Mouse (Mus musculus) midbrain, embryonic 12.5 days (tissue): Measurements from ENCODE around the gene Pacs2. TPM values are rescaled to one million over a fixed set of nuclear protein-coding genes. Genes with fewer than 3 reads are reported as not detected.

Experiments
- ATAC-seq: fragments of 200-750 bp; cut with Nextera tagmentation; 2 replicates; pipeline ENCODE4 v1.8.0; 2017; ENCODE audit warnings: low read depth, moderate TSS enrichment, moderate library complexity; ENCODE audit not compliant: low FRiP score
- H3K27ac ChIP-seq: fragments of 300-500 bp; sonication (generic); replicated peaks from 2 replicates; pipeline ENCODE4 v1.5.1; 2016; ENCODE audit warnings: mild to moderate bottlenecking
- H3K27me3 ChIP-seq: fragments of 300-500 bp; sonication (generic); 2 replicates; pipeline ENCODE4 v1.6.1; 2016; ENCODE audit warnings: mild to moderate bottlenecking
- H3K36me3 ChIP-seq: fragments of 300-500 bp; sonication (generic); 2 replicates; pipeline ENCODE4 v1.6.1; 2016
- H3K4me1 ChIP-seq: fragments of 300-500 bp; sonication (generic); 2 replicates; pipeline ENCODE4 v1.6.1; 2016
- H3K4me2 ChIP-seq: fragments of 300-500 bp; sonication (generic); replicated peaks from 2 replicates; pipeline ENCODE4 v1.6.1; 2016; ENCODE audit warnings: mild to moderate bottlenecking, moderate library complexity
- H3K4me3 ChIP-seq: fragments of 300-500 bp; sonication (generic); 2 replicates; pipeline ENCODE4 v1.5.1; 2016; ENCODE audit warnings: mild to moderate bottlenecking
- H3K9ac ChIP-seq: fragments of 300-500 bp; sonication (generic); replicated peaks from 2 replicates; pipeline ENCODE4 v1.6.1; 2016; ENCODE audit warnings: mild to moderate bottlenecking, moderate library complexity
- H3K9me3 ChIP-seq: fragments of 300-500 bp; sonication (generic); 2 replicates; pipeline ENCODE4 v1.6.1; 2016; ENCODE audit warnings: mild to moderate bottlenecking
- WGBS: fragments of 180-500 bp; shearing (Covaris S2); methylation state at CpG from one replicate; pipeline ENCODE4 v1.1.7; 2016; 5-methylcytosine and 5-hydroxymethylcytosine counted together
- polyA plus RNA-seq: library from polyadenylated mRNA; unstranded; fragments of >200 nt; fragmentation: Nextera tagmentation; extraction: Ambion mirVana; gene quantifications from 2 replicates; pipeline ENCODE4 v1.2.1, GENCODE M21; 2016

Pacs2 gene
- polyA plus RNA-seq, 1 experiment from 2014 or later: 29.9 TPM

GRCm38 (mm10) chr12:113074329-113075062 lies 60.2 kb downstream of the Pacs2 start, which contains the start of gene Tex22:
Gene Tex22 (plus strand): TSS chr12:113074502.
- H3K27me3 ChIP-seq: no peaks in the 10 kb centered on the region
- H3K4me1 ChIP-seq: peaks cover 19% of the 10 kb centered on the region
- H3K4me2 ChIP-seq: peak within 1 kb of the TSS; percentile 92
- peaks cover 27% of the 10 kb centered on the region for H3K36me3 ChIP-seq
- peak within 1 kb of the TSS; percentile 52 for H3K4me3 ChIP-seq
- peak within 1 kb of the TSS; percentile 90 for H3K27ac ChIP-seq
- 4% methylated on average over 32 of the region's 32 CpGs for WGBS
- ATAC-seq: peak; percentile 91
- H3K9ac ChIP-seq: peak within 1 kb of the TSS; percentile 70
- no peaks in the 10 kb centered on the region for H3K9me3 ChIP-seq

DNA sequence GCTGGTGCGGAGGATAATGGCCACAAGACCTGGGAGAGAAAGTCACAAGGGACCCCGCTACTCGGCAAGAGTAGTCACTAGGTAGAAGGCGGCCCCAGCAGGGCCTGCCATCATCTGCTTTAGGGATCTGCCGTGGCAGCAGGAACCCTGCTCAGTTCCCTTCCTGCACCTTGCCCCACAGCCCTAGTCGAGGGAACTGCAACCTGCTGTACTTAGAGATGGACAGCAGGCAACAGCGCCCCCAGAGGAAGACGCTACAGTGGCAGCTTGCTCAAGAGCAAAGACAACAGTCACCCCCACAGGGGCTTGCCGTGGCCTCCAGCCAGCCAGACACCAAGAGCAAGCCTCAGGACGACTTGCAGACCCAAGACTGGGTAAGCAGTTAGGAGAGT lies 60.8 kb downstream of the Pacs2 start:
- WGBS: 5% methylated on average over 10 of the region's 10 CpGs

GRCm38 (mm10) chr12:113075486-113075885 lies 61.2 kb downstream of the Pacs2 start:
- Histone ChIP-seq H3K4me1 (peaks cover 19% of the 10 kb centered on the region), H3K27ac (peak overlapping the region; percentile 90; the same call in 1 of the 2 replicates), H3K27me3 (no peaks in the 10 kb centered on the region), H3K4me2 (peak overlapping the region; percentile 92), H3K36me3 (peaks cover 17% of the 10 kb centered on the region), H3K9me3 (no peaks in the 10 kb centered on the region), H3K4me3 (no peak overlapping the region), H3K9ac (peak overlapping the region; percentile 70; the same call in 1 of the 2 replicates)
- peak; percentile 6; the same call in 1 of the 2 replicates for ATAC-seq
- WGBS: 62% methylated on average over 6 of the region's 6 CpGs

More for the DNA sequence above, 60.8 kb downstream of the Pacs2 start:
- H3K4me1 ChIP-seq: peaks cover 19% of the 10 kb centered on the region
- no peaks in the 10 kb centered on the region for H3K27me3 ChIP-seq
- peak overlapping the region; percentile 70 for H3K9ac ChIP-seq
- H3K4me3 ChIP-seq: peak overlapping the region; percentile 52
- peak; percentile 80 for ATAC-seq
- peak overlapping the region; percentile 90 for H3K27ac ChIP-seq
- H3K36me3 ChIP-seq: peaks cover 22% of the 10 kb centered on the region
- H3K9me3 ChIP-seq: no peaks in the 10 kb centered on the region
- H3K4me2 ChIP-seq: peak overlapping the region; percentile 92

DNA sequence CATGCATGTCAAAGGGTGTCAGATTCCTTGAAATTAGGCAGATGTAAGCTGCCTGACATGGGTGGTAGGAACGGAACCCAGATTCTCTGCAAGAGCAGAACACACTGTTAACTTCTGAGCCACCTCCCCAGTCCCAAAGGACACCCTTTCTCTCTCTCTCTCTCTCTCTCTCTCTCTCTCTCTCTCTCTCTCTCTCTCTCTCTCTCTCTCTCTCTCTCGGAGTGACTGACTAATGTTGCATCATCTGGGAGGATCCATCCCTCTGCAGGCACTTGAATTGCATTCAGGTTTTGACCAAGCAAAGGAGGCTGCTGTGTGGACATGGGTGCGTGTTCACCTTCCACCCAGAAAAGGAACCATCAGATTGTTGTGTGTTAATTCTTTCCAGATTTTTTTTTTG lies 73.0 kb downstream of the Pacs2 start:
- no peak overlapping the region for H3K4me3 ChIP-seq
- H3K4me2 ChIP-seq: no peak overlapping the region
- no peaks in the 10 kb centered on the region for H3K27me3 ChIP-seq
- 94% methylated on average over 2 of the region's 3 CpGs for WGBS
- no peaks in the 10 kb centered on the region for H3K36me3 ChIP-seq
- no peaks in the 10 kb centered on the region for H3K4me1 ChIP-seq
- H3K9ac ChIP-seq: no peak overlapping the region
- ATAC-seq: no peak
- no peak overlapping the region for H3K27ac ChIP-seq
- H3K9me3 ChIP-seq: no peaks in the 10 kb centered on the region

DNA sequence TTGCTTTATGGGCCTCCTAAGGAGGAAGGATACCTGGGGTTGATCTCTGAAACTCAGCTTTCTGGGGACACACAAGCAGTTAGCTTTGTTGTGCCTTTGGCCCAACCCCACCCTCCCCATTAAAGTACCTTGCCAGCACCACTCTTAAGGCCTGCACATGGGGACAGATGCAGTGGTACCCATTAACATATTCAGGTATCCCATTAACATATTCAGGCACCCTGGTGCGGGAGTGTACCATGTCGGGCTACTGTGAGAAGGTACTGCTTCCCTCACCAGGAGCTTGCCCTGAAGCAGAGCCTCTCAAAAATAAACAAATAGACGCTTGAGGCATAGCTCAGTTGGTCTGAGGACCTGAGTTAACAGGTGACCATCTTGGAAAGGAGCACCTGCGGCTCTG lies 73.7 kb downstream of the Pacs2 start:
- Histone ChIP-seq H3K4me3 (no peak overlapping the region), H3K27ac (no peak overlapping the region), H3K4me2 (no peak overlapping the region), H3K9me3 (no peaks in the 10 kb centered on the region), H3K27me3 (no peaks in the 10 kb centered on the region), H3K4me1 (no peaks in the 10 kb centered on the region), H3K36me3 (no peaks in the 10 kb centered on the region), H3K9ac (no peak overlapping the region)
- 42% methylated on average over 4 of the region's 4 CpGs for WGBS
- no peak for ATAC-seq

DNA sequence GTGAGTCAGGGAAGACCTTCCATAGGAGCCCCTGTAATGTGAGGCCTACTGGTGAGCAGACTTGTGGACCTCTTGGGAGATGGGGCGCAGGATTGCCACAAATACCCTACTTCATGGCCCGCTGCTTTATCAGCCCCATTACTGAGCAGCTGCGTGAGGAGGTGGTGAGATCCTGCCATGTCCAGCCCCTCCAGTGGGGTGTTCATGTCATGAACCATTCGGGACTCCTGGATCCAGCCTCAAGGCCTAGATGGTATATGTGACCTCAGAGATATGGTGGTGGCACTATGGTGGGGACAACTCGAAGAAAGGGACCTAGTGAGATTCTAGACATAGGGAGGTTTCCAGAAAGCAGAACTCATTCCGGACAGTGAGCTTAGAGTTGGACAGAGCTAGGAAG lies 74.8 kb downstream of the Pacs2 start:
- no peak overlapping the region for H3K27ac ChIP-seq
- H3K27me3 ChIP-seq: no peaks in the 10 kb centered on the region
- H3K4me2 ChIP-seq: no peak overlapping the region
- no peaks in the 10 kb centered on the region for H3K4me1 ChIP-seq
- 90% methylated on average over 6 of the region's 6 CpGs for WGBS
- H3K4me3 ChIP-seq: no peak overlapping the region
- no peak for ATAC-seq
- H3K36me3 ChIP-seq: no peaks in the 10 kb centered on the region
- H3K9ac ChIP-seq: no peak overlapping the region
- H3K9me3 ChIP-seq: no peaks in the 10 kb centered on the region

GRCm38 (mm10) chr12:113090053-113090452 lies 75.7 kb downstream of the Pacs2 start:
- 82% methylated on average over 17 of the region's 17 CpGs for WGBS
- Histone ChIP-seq H3K4me2 (no peak overlapping the region), H3K9me3 (no peaks in the 10 kb centered on the region), H3K27me3 (no peaks in the 10 kb centered on the region), H3K27ac (no peak overlapping the region), H3K9ac (no peak overlapping the region), H3K4me1 (no peaks in the 10 kb centered on the region), H3K4me3 (no peak overlapping the region), H3K36me3 (no peaks in the 10 kb centered on the region)
- ATAC-seq: no peak

GRCm38 (mm10) chr12:113097040-113097439 lies 82.7 kb downstream of the Pacs2 start:
- Histone ChIP-seq H3K36me3 (no peaks in the 10 kb centered on the region), H3K4me2 (peak overlapping the region; percentile 66), H3K4me3 (peak overlapping the region; percentile 98), H3K27ac (no peak overlapping the region), H3K9me3 (no peaks in the 10 kb centered on the region), H3K4me1 (peaks cover 37% of the 10 kb centered on the region), H3K9ac (peak overlapping the region; percentile 100; the same call in 1 of the 2 replicates), H3K27me3 (no peaks in the 10 kb centered on the region)
- WGBS: 87% methylated on average over 5 of the region's 5 CpGs
- ATAC-seq: no peak

DNA sequence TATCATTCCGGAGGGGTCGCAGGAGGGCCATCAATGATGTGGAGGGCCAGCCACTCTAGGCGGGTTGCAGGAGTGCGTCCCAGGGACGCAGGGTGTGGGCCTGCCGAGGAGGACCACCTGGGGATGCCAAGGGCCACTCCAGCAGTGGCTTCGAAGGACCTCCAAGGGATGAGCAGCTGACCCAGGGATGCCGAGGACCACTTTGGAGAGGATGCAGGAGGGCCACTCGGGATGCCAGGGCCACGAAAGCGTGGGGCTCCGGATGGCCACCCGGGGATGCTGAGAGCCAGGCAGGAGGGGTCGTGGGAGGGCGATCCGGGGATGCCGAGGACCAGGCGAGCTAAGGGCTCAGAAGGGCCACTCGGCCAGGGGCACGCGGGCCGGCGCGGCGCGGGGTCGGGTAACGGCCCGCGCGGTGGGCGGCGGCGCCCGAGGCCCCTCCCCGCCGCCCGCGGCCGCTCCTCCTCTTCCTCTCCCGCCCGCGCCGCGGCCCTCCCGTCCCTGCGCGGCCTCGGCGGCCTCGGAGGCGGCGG lies 83.5 kb downstream of the Pacs2 start, which contains the start of gene Mta1:
Mta1 (plus strand) TSS at position 530 of the 533 bp plus-strand sequence.
- ATAC-seq: peak; percentile 75
- Histone ChIP-seq H3K4me2 (peak within 1 kb of the TSS; percentile 95), H3K4me1 (peaks cover 43% of the 10 kb centered on the region), H3K4me3 (peak within 1 kb of the TSS; percentile 98), H3K27ac (peak within 1 kb of the TSS; percentile 82), H3K36me3 (0 out of 2 replicates have a peak, but pooled peaks cover 2% of the 10 kb centered on the region), H3K9me3 (no peaks in the 10 kb centered on the region), H3K27me3 (no peaks in the 10 kb centered on the region), H3K9ac (peak within 1 kb of the TSS; percentile 100)
- WGBS: 3% methylated on average over 30 of the region's 53 CpGs

DNA sequence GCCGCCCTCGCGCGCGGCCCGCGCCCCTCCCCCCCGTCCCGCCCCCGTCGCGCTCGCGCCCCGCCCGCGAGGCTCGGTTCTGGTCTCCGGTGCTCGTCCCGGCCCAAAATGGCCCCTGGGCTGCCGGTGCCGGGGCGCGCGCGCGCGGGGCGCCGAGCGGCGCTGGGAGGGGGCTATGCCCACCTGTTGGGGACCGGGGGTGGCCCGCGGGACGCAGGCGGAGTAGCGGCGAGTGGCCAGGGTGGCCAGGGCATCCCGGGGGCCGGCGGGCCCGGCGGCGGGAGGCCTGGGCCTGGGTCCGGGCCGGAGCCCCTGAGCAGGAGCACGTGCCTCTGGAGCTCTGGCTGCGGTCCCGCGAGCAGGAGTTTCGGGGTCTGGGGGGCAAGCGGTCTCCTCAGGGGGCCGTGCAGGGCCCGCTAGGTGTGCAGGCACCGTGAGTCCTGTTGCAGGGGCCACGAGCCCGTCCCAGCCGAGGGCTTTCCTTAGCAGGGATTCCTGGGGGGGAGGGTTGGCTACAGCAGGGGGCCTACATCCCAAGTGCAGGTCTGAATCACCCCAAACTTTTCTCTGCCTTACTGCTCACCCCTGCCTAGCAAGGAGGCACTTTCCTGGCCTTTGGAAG lies 84.3 kb downstream of the Pacs2 start:
- ATAC-seq: peak; percentile 20; the same call in 1 of the 2 replicates

GRCm38 (mm10) chr12:113099470-113100237 lies 85.3 kb downstream of the Pacs2 start:
- no peaks in the 10 kb centered on the region for H3K9me3 ChIP-seq
- 0 out of 2 replicates have a peak, but pooled peaks cover 6% of the 10 kb centered on the region for H3K36me3 ChIP-seq
- no peaks in the 10 kb centered on the region for H3K27me3 ChIP-seq
- 32% methylated on average over 6 of the region's 6 CpGs for WGBS
- H3K4me3 ChIP-seq: peak overlapping the region; percentile 98
- 0 out of 2 replicates have a peak overlapping the region, but pooled peaks have one; percentile 82 for H3K27ac ChIP-seq
- peaks cover 55% of the 10 kb centered on the region for H3K4me1 ChIP-seq
- ATAC-seq: no peak
- H3K4me2 ChIP-seq: peak overlapping the region; percentile 95
- peak overlapping the region; percentile 100 for H3K9ac ChIP-seq

More for the DNA sequence above, 84.3 kb downstream of the Pacs2 start:
- Histone ChIP-seq H3K4me2 (peak overlapping the region; percentile 95), H3K27me3 (no peaks in the 10 kb centered on the region), H3K9me3 (no peaks in the 10 kb centered on the region), H3K4me1 (peaks cover 51% of the 10 kb centered on the region), H3K9ac (peak overlapping the region; percentile 100), H3K4me3 (peak overlapping the region; percentile 98), H3K36me3 (0 out of 2 replicates have a peak, but pooled peaks cover 3% of the 10 kb centered on the region), H3K27ac (peak overlapping the region; percentile 82)
- under 1% methylated on average over 50 of the region's 60 CpGs for WGBS
